Mouse (Mus musculus) heart, embryonic 16.5 days (tissue): ENCODE measurements around the gene Cdk11b. TPM values are rescaled to one million over a fixed set of nuclear protein-coding genes. Genes with fewer than 3 reads are reported as not detected.
"Not testable (repeated sequence)": the region's sequence is repeated elsewhere in the genome, so short reads cannot be mapped to it uniquely, and the experiment has no call there.

Experiments used
- ATAC-seq: fragments of 200-750 bp; cut with Nextera tagmentation; replicated peaks from 2 replicates; pipeline ENCODE4 v1.8.0; 2017; ENCODE audit warnings: moderate number of reproducible peaks; ENCODE audit not compliant: insufficient read depth, low FRiP score; ENCODE audit errors: extremely low read depth
- H3K27ac ChIP-seq: fragments of 300-500 bp; sonication (generic); 2 replicates; pipeline ENCODE4 v1.5.1; 2014; ENCODE audit warnings: mild to moderate bottlenecking, low read length, control low read depth, moderate library complexity
- H3K27me3 ChIP-seq: fragments of 300-500 bp; sonication (generic); 2 replicates; pipeline ENCODE4 v1.6.1; 2014; ENCODE audit warnings: low read length, mixed read lengths; ENCODE audit not compliant: control insufficient read depth, insufficient read depth
- H3K36me3 ChIP-seq: fragments of 300-500 bp; sonication (generic); 2 replicates; pipeline ENCODE4 v1.6.1; 2014; ENCODE audit not compliant: control insufficient read depth, insufficient read depth
- H3K4me1 ChIP-seq: fragments of 300-500 bp; sonication (generic); 2 replicates; pipeline ENCODE4 v1.6.1; 2014; ENCODE audit warnings: low read length, mixed read lengths; ENCODE audit not compliant: control insufficient read depth, insufficient read depth
- H3K4me2 ChIP-seq: fragments of 300-500 bp; sonication (generic); 2 replicates; pipeline ENCODE4 v1.6.1; 2014; ENCODE audit warnings: low read depth, mild to moderate bottlenecking, control low read depth, low read length
- H3K4me3 ChIP-seq: fragments of 300-500 bp; sonication (generic); 2 replicates; pipeline ENCODE4 v1.5.1; 2014; ENCODE audit warnings: mild to moderate bottlenecking, control low read depth, low read length
- H3K9ac ChIP-seq: fragments of 300-500 bp; sonication (generic); 2 replicates; pipeline ENCODE4 v1.6.1; 2014; ENCODE audit warnings: low read length, control low read depth
- H3K9me3 ChIP-seq: fragments of 300-500 bp; sonication (generic); replicated peaks from 2 replicates; pipeline ENCODE4 v1.6.1; 2016; ENCODE audit warnings: low read length; ENCODE audit not compliant: control insufficient read depth
- WGBS: fragments of 180-500 bp; shearing (Covaris S2); extraction: QIAGEN DNeasy Blood & Tissue Kit; methylation state at CpG from one replicate; pipeline ENCODE4 v1.1.7; 2014; 5-methylcytosine and 5-hydroxymethylcytosine counted together
- polyA plus RNA-seq: library from polyadenylated mRNA; unstranded; fragments of >200 nt; fragmentation: Nextera tagmentation; extraction: Ambion mirVana; gene quantifications from 2 replicates; pipeline ENCODE4 v1.2.1, GENCODE M21; 2015

The Cdk11b gene
- polyA plus RNA-seq, 1 experiment from 2014 or later, result 44.8 TPM

DNA sequence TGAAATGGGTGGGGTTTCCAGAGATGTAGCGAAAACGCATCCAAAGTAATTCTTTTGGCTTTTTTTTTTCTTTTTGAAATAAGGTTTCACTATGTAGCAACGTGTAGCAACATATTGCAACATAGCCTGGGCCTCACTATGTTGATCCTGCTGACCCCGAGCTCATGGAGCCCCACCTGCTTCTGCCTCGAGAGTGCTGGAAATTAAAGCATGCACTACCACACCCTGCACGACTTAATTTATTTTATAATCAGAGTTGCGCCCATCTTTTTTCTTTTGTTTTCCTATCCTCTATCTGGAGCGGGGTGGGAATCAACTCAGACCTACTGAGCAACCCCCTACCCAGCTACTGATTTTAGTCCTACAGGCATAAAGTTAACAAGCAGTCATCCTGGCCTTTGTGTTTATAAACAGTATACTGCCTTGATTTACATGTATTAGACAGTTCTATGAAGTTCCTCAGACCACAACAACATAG is 45.0 kb downstream of the Cdk11b start:
- H3K27ac ChIP-seq, result no peak overlapping the region; the same call in 1 of the 2 replicates

DNA sequence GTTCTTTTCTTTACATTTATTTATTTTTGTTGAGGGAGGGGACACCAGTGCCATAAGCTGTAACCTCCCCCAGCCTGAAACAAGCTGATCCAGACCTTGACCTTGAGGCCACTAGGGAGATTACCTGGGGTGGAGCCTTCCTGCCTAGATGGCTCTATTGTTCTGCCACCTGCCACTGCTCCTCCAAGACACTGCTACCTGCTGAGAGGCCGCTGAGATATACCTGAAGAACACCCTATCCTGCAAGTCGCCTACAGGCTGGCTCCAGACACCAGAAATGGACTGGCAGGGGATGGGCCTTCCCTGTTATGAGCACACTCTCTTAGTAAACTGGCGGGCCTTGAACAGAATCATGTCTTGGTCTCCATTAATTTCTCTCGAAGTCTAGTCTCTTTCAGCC is 45.6 kb downstream of the Cdk11b start:
- ATAC-seq, H3K4me2 ChIP-seq, H3K27me3 ChIP-seq, H3K4me3 ChIP-seq, H3K27ac ChIP-seq, H3K9ac ChIP-seq, H3K36me3 ChIP-seq, H3K9me3 ChIP-seq: not testable (repeated sequence)
- H3K4me1 ChIP-seq, result peaks cover 10% of the 10 kb centered on the region
- 76% methylated on average over 4 of the region's 4 CpGs for WGBS

More for the DNA sequence above, 45.0 kb downstream of the Cdk11b start:
- no peaks in the 10 kb centered on the region for H3K27me3 ChIP-seq
- no peak for ATAC-seq
- H3K36me3 ChIP-seq, result peaks cover 6% of the 10 kb centered on the region
- 3% methylated on average over 8 of the region's 8 CpGs for WGBS
- H3K4me2 ChIP-seq, result peak overlapping the region; percentile 92
- H3K4me1 ChIP-seq, result peaks cover 10% of the 10 kb centered on the region
- peak overlapping the region; percentile 92 for H3K4me3 ChIP-seq
- H3K9ac ChIP-seq, result peak overlapping the region; percentile 89
- H3K9me3 ChIP-seq, result no peaks in the 10 kb centered on the region

DNA sequence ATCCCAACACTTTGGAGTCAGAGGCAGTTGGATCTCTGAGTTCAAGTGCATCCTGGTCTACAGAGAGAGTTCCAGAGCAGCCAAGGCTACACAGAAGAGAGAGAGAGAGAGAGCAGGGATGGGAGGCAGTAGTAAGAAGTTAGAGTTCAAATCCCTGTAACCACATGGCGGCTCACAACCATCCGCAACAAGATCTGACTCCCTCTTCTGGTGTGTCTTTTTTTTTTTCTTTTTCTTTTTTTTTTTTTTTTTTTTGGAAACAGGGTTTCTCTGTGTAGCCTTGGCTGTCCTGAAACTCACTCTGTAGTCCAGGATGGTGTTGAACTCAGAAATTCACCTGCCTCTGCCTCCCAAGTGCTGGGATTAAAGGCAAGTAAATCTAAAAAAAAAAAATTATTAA is 47.4 kb downstream of the Cdk11b start:
- Histone ChIP-seq H3K4me1 (peaks cover 10% of the 10 kb centered on the region), H3K9me3 (no peaks in the 10 kb centered on the region), H3K27me3 (no peaks in the 10 kb centered on the region), H3K4me2 (no peak overlapping the region), H3K27ac (no peak overlapping the region), H3K4me3 (no peak overlapping the region), H3K36me3 (no peaks in the 10 kb centered on the region), H3K9ac (no peak overlapping the region)
- ATAC-seq, result no peak
- WGBS, result 43% methylated on average over 2 of the region's 2 CpGs

DNA sequence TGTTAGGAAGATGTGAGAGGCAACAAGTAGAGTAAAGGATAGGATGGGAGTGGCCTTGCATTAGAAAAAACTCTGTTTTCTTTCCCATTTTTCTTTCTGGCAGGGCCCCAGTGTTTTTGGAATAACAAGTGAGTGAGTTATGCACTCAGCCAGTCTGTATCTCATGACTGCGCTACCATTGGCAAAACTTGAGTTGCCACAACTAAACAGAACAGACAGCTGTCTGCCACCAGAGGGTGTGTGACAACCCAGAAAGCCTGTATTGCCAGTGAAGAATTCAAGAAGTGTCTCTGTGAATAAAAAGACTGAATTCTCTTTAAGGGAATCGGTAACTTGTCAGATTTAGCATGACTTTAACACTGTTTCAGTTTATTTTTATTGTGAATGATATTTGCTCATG is 51.3 kb downstream of the Cdk11b start:
- no peak overlapping the region for H3K4me2 ChIP-seq
- H3K9ac ChIP-seq, result no peak overlapping the region
- H3K36me3 ChIP-seq, result no peaks in the 10 kb centered on the region
- ATAC-seq, result no peak
- no peak overlapping the region for H3K4me3 ChIP-seq
- H3K27ac ChIP-seq, result no peak overlapping the region
- no peaks in the 10 kb centered on the region for H3K4me1 ChIP-seq
- no peaks in the 10 kb centered on the region for H3K27me3 ChIP-seq
- 70% methylated on average over 2 of the region's 2 CpGs for WGBS
- H3K9me3 ChIP-seq, result no peaks in the 10 kb centered on the region

DNA sequence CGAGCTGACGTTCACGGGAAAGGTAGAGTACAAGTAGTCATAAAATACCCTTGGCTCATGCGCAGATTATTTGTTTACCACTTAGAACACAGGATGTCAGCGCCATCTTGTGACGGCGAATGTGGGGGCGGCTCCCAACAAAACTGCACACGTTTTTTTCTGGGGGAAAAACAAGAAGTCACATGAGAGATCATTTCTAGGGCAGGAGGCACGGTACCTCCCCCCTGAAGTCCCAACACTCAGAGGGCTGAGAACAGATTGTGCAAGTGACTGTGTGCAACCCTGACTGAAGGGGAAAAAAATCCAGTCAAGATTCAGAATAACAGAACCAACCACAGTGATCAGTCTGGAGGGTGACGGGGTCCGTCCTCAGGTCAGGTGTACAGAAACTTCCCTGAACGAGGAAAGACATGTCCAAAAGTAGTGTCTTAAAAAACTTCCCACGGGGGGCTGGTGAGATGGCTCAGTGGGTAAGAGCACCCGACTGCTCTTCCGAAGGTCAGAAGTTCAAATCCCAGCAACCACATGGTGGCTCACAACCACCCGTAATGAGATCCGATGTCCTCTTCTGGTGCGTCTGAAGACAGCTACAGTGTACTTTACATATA is 59.1 kb downstream of the Cdk11b start:
- H3K9me3 ChIP-seq, H3K9ac ChIP-seq, H3K27me3 ChIP-seq, H3K27ac ChIP-seq, H3K4me3 ChIP-seq, ATAC-seq, H3K4me1 ChIP-seq, H3K36me3 ChIP-seq, H3K4me2 ChIP-seq: not testable (repeated sequence)
- 83% methylated on average over 15 of the region's 19 CpGs for WGBS

DNA sequence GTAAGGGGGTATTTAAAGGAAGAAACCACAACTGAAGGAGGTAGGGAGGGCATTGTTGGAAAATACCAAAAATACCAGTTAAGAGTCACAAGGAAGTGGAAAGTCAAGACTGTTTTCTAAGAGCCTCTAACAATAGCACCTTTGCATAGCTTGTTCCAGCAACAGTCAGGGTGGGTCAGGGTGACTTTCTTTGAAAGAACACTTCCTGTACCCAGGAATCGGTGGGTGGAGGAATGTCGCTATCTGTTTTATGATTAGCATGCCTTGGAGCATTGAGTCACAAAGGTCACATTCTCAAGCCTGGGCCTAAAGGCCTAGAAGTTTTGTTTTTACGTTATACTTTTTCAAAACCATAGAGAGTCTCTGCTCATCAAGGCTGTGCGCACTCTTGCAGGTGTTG is 63.1 kb downstream of the Cdk11b start:
- 70% methylated on average over 4 of the region's 4 CpGs for WGBS
- H3K4me1 ChIP-seq, H3K9ac ChIP-seq, H3K9me3 ChIP-seq, H3K27me3 ChIP-seq, H3K4me3 ChIP-seq, H3K36me3 ChIP-seq, H3K27ac ChIP-seq, ATAC-seq, H3K4me2 ChIP-seq: not testable (repeated sequence)

DNA sequence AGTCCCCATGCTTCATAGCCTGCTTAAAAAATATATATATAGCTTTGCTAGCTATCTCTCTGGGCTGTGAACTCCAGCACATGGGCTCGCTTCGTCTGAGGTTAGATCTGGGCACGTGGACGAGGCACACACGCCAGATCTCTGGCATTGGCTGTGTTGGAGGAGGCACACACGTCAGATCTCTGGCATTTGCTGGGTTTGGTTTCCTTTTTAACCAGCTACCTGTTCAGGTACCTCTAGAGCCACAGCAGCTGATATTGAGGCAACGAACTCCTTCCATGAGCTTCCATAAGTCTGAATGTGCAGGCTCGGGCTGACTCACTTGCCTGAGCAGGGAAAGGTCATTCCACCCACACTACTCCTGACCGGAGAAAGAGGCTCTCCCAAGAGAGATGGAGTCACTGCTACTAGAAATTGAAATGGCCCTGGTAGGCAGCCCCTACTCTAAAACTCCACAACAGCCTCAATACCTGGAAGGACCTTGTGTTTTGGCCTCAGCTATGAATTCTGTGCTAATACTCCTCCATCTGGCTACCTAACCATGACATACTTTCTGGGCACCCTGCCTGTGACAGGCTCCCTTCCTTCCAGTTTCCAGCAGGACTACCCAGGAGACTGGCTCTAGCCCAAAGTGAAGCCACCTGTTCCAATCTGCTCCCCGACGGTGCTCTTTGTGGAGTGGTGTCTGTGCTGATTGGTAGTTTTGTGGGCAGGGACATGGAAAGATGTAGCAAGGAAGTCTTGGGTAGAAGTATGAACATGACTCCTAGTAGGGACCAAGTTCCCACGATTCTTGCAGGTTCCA is 66.1 kb downstream of the Cdk11b start:
- 67% methylated on average over 12 of the region's 12 CpGs for WGBS
- no peak overlapping the region for H3K9ac ChIP-seq

DNA sequence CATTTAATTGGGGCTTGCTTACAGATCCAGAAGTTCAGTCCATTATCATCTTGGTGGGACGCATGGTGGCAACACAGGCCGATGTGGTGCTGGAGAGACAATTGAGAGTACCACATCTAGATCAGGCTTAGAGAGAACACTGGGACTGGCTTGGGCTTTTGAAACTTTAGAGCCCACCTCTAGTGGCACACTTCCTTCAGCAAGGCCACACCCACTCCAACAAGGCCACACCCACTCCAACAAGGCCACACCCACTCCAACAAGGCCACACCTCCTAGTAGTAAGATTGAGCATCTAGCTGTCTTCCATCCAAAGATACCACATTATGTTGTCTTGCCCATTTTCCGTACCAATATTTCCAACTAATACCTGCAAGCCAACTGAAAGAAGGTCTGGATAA is 67.8 kb downstream of the Cdk11b start:
- 0 out of 2 replicates have a peak, but pooled peaks cover 7% of the 10 kb centered on the region for H3K27me3 ChIP-seq

More for the DNA sequence above, 66.1 kb downstream of the Cdk11b start:
- no peaks in the 10 kb centered on the region for H3K36me3 ChIP-seq
- H3K4me1 ChIP-seq, result no peaks in the 10 kb centered on the region
- H3K9me3 ChIP-seq, result no peaks in the 10 kb centered on the region
- no peak overlapping the region for H3K4me2 ChIP-seq
- no peak overlapping the region for H3K27ac ChIP-seq
- H3K4me3 ChIP-seq, result no peak overlapping the region
- no peak for ATAC-seq
- peaks cover 7% of the 10 kb centered on the region; the same call in 1 of the 2 replicates for H3K27me3 ChIP-seq

DNA sequence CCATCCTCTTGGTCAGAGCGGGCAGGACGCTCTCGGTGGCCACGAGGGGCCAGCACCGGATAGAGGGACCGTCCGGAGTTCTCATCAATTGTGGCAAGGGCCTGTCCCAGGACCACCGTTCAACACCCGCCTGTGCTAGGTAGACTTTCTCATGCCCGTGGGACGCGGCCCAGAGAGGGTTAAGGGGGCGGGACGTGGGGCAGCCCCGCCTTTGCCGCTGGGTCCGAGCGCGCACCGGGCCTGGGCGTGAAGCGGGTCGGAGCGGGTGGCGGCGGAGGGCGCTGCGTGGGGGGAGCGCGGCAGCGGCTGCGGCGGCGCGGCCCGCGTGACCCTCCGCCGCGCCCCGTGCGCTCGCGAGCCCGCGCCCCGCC is 69.4 kb downstream of the Cdk11b start, which contains the start of gene Fndc10:
Fndc10 (plus strand) TSS at position 232 of the 371 bp plus-strand sequence.
- WGBS, result under 1% methylated on average over 31 of the region's 47 CpGs
- H3K9ac ChIP-seq, result peak within 1 kb of the TSS; percentile 79
- H3K9me3 ChIP-seq, result no peaks in the 10 kb centered on the region
- no peaks in the 10 kb centered on the region for H3K36me3 ChIP-seq
- H3K27me3 ChIP-seq, result 0 out of 2 replicates have a peak, but pooled peaks cover 7% of the 10 kb centered on the region
- no peaks in the 10 kb centered on the region for H3K4me1 ChIP-seq
- peak; percentile 74 for ATAC-seq
- peak within 1 kb of the TSS; percentile 79 for H3K4me3 ChIP-seq
- no peak within 1 kb of the TSS for H3K27ac ChIP-seq
- peak within 1 kb of the TSS; percentile 95 for H3K4me2 ChIP-seq

More for the DNA sequence above, 67.8 kb downstream of the Cdk11b start:
- Histone ChIP-seq H3K4me3 (no peak overlapping the region), H3K4me1 (no peaks in the 10 kb centered on the region), H3K27ac (no peak overlapping the region), H3K36me3 (no peaks in the 10 kb centered on the region), H3K9ac (no peak overlapping the region), H3K4me2 (no peak overlapping the region), H3K9me3 (no peaks in the 10 kb centered on the region)
- ATAC-seq, result no peak
- WGBS, result 94% methylated on average over 3 of the region's 3 CpGs
